Mouse (Mus musculus) urinary bladder, postnatal 14 days (tissue): ENCODE measurements around the gene Pfn3.
A peak's percentile ranks its signal among the peaks of the same experiment; 100 is the strongest.
"Not testable (repeated sequence)": the region's sequence is repeated elsewhere in the genome, so short reads cannot be mapped to it uniquely, and the experiment has no call there.

Experiments
- DNase-seq: peaks from one replicate; pipeline ENCODE4 v3.0.0; 2021; ENCODE audit warnings: low spot score

Pfn3 gene

GRCm38 (mm10) chr13:55414743-55415380, at the start of gene Pfn3:
TSS of gene Pfn3 (minus strand) at chr13:55415232.
- peak; percentile 47 for DNase-seq

GRCm38 (mm10) chr13:55464027-55464884, 49.2 kb upstream of the Pfn3 start, which contains the start of gene Prr7:
TSS of gene Prr7 (plus strand) at chr13:55464267.
- DNase-seq, result peak; percentile 44

GRCm38 (mm10) chr13:55463399-55464026, 48.5 kb upstream of the Pfn3 start:
- DNase-seq, result no peak

- DNase-seq, result no peak
These were observed 47.9 kb upstream of the Pfn3 start for GRCm38 (mm10) chr13:55462965-55463364.

- DNase-seq, result no peak
These were observed 36.9 kb upstream of the Pfn3 start for GRCm38 (mm10) chr13:55451785-55452549.

- no peak for DNase-seq
These were observed 36.3 kb upstream of the Pfn3 start for GRCm38 (mm10) chr13:55451296-55451695.

- DNase-seq, result peak; percentile 45
These were observed 35.5 kb upstream of the Pfn3 start for GRCm38 (mm10) chr13:55450511-55450980.

GRCm38 (mm10) chr13:55449679-55450441, 34.8 kb upstream of the Pfn3 start:
- DNase-seq, result no peak

- DNase-seq, result no peak
These were observed 34.2 kb upstream of the Pfn3 start for GRCm38 (mm10) chr13:55449205-55449604.

GRCm38 (mm10) chr13:55448131-55448530, 33.1 kb upstream of the Pfn3 start:
- DNase-seq, result no peak

- no peak for DNase-seq
These were observed 32.5 kb upstream of the Pfn3 start for GRCm38 (mm10) chr13:55447543-55447943.

GRCm38 (mm10) chr13:55446483-55447105, 31.6 kb upstream of the Pfn3 start:
- no peak for DNase-seq

- no peak for DNase-seq
These were observed 30.5 kb upstream of the Pfn3 start for GRCm38 (mm10) chr13:55445361-55446091.

- peak; percentile 99 for DNase-seq
These were observed 29.9 kb upstream of the Pfn3 start, which contains the start of gene Grk6 for GRCm38 (mm10) chr13:55444937-55445315. TSS of gene Grk6 (plus strand) at chr13:55445072.

- peak; percentile 87 for DNase-seq
These were observed 29.4 kb upstream of the Pfn3 start for GRCm38 (mm10) chr13:55444286-55444936.

GRCm38 (mm10) chr13:55443799-55444285, 28.8 kb upstream of the Pfn3 start:
- DNase-seq, result no peak

GRCm38 (mm10) chr13:55437111-55437629, 22.1 kb upstream of the Pfn3 start:
- not testable (repeated sequence) for DNase-seq

GRCm38 (mm10) chr13:55431889-55432685, 17.1 kb upstream of the Pfn3 start:
- no peak for DNase-seq
